Mouse (Mus musculus) MEL (cell line): ENCODE measurements around the gene Polr2l.

Experiments
- HCFC1 ChIP-seq: IDR thresholded peaks from 2 replicates; pipeline ENCODE4 v1.6.1; 2012; ENCODE audit warnings: low read depth, mild to moderate bottlenecking, inconsistent platforms, low read length, improper control_type of control experiment, moderate library complexity
- MAX ChIP-seq: IDR thresholded peaks from 2 replicates; pipeline ENCODE4 v1.6.1; 2011; ENCODE audit warnings: low read length, improper control_type of control experiment
- UBTF ChIP-seq: IDR thresholded peaks from 2 replicates; pipeline ENCODE4 v1.6.1; 2012; ENCODE audit warnings: low read depth, mild to moderate bottlenecking, inconsistent platforms, low read length, improper control_type of control experiment, moderate library complexity, borderline replicate concordance; ENCODE audit not compliant: insufficient read depth

DNA sequence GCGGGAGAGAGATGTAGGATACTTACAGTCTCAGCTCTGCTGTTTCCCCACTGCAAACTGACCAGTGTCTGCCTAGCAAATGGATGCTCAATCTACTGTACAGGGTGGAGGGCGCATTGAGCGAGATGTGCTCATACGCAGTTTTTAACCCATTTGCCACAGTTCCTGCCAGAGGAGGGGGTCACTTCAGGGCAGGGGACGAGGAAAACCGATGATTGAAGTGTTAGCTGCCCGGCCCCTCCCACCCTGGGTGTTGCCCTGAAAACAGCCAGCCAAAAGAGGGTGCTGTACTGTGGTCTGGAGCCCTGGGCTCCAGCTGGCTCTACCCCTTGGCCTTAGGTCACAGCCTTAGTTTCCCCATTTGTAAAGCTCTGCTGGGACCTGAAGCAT is 2.0 kb upstream of the Polr2l start:
- no peak for TF ChIP-seq MAX
- no peak for TF ChIP-seq UBTF
- TF ChIP-seq HCFC1: no peak; the same call in 1 of the 2 replicates
